Mouse (Mus musculus): Measurements from ENCODE around the gene Megf6. TPM values are rescaled to one million over a fixed set of nuclear protein-coding genes. Genes with fewer than 3 reads are reported as not detected.

Gene Megf6
- total RNA-seq, 1 experiment, result 5.6 TPM

GRCm38 (mm10) chr4:154142211-154143040, 28.1 kb upstream of the Megf6 start, which contains the start of gene Wrap73:
Gene Wrap73 (plus strand): TSS chr4:154142372.
- Histone ChIP-seq H3K4me1 (ENCODE audit: control insufficient read depth in 2 of 2, insufficient read depth in 2 of 2, low read length in 2 of 2, poor library complexity in 1 of 2) (peaks cover 0 to 2% of the 10 kb centered on the region in 2 experiments; a peak in 1 of 4 replicates), H3K9ac (ENCODE audit: insufficient read depth, low read depth, low read length, poor library complexity, severe bottlenecking) (peak within 1 kb of the TSS; percentile 75), H3K4me3 (ENCODE audit: insufficient read depth in 1 of 2, low read depth in 1 of 2, low read length in 2 of 2, poor library complexity in 1 of 2, severe bottlenecking in 1 of 2) (peak within 1 kb of the TSS; percentile 81 to 97), H3K27ac (ENCODE audit: insufficient read depth, low read depth, low read length, poor library complexity, severe bottlenecking) (no peak within 1 kb of the TSS), H3K9me3 (ENCODE audit: control insufficient read depth, insufficient read depth, low read depth, low read length) (no peaks in the 10 kb centered on the region), H3K36me3 (ENCODE audit: control insufficient read depth, insufficient read depth, low read length, poor library complexity, severe bottlenecking) (peaks cover 2% of the 10 kb centered on the region; the same call in 1 of the 2 replicates)
- peak; percentile 84 for DNase-seq (ENCODE audit: low read depth, low spot score)
- TF ChIP-seq ZC3H11A (IDR thresholded peaks at IDR 0.05; ENCODE audit: borderline replicate concordance, low read depth, low read length), result no peak
- TF ChIP-seq HCFC1 (IDR thresholded peaks at IDR 0.05; ENCODE audit: borderline replicate concordance, insufficient read depth, low read length), result peak; percentile 88
- peak; percentile 66 for TF ChIP-seq CHD2 (IDR thresholded peaks at IDR 0.05; ENCODE audit: low read depth, low read length)
- in situ Hi-C loops (cut with MboI; ENCODE audit: low sequenced_read_pairs in 2 of 2, unreplicated experiment in 2 of 2), result no loop called here

- H3K9me3 ChIP-seq (ENCODE audit: control insufficient read depth, insufficient read depth, low read depth, low read length), result no peaks in the 10 kb centered on the region
These were observed 25.8 kb upstream of the Megf6 start for GRCm38 (mm10) chr4:154144712-154145111.

GRCm38 (mm10) chr4:154146342-154146741, 24.2 kb upstream of the Megf6 start:
- Histone ChIP-seq H3K36me3 (ENCODE audit: control insufficient read depth, insufficient read depth, low read length, poor library complexity, severe bottlenecking) (peaks cover 6% of the 10 kb centered on the region; the same call in 1 of the 2 replicates), H3K9ac (ENCODE audit: insufficient read depth, low read depth, low read length, poor library complexity, severe bottlenecking) (no peak overlapping the region), H3K27ac (ENCODE audit: insufficient read depth, low read depth, low read length, poor library complexity, severe bottlenecking) (no peak overlapping the region), H3K4me1 (ENCODE audit: control insufficient read depth in 2 of 2, insufficient read depth in 2 of 2, low read length in 2 of 2, poor library complexity in 1 of 2) (peaks cover 0 to 9% of the 10 kb centered on the region in 2 experiments; a peak in 1 of 4 replicates), H3K9me3 (ENCODE audit: control insufficient read depth, insufficient read depth, low read depth, low read length) (no peaks in the 10 kb centered on the region), H3K4me3 (ENCODE audit: insufficient read depth in 1 of 2, low read depth in 1 of 2, low read length in 2 of 2, poor library complexity in 1 of 2, severe bottlenecking in 1 of 2) (no peak overlapping the region)
- DNase-seq (ENCODE audit: low read depth, low spot score), result no peak
- in situ Hi-C loops (cut with MboI; ENCODE audit: low sequenced_read_pairs in 2 of 2, unreplicated experiment in 2 of 2), result no loop called here
- TF ChIP-seq MAFK (IDR thresholded peaks at IDR 0.05; ENCODE audit: insufficient read depth, low read depth, low read length) (no peak), HCFC1 (IDR thresholded peaks at IDR 0.05; ENCODE audit: borderline replicate concordance, insufficient read depth, low read length) (no peak), CHD2 (IDR thresholded peaks at IDR 0.05; ENCODE audit: low read depth, low read length) (no peak), ZC3H11A (IDR thresholded peaks at IDR 0.05; ENCODE audit: borderline replicate concordance, low read depth, low read length) (no peak), ZNF384 (IDR thresholded peaks at IDR 0.05; ENCODE audit: low read depth, low read length) (no peak)

More at GRCm38 (mm10) chr4:154144712-154145111, 25.8 kb upstream of the Megf6 start:
- in situ Hi-C loops (cut with MboI; ENCODE audit: low sequenced_read_pairs in 2 of 2, unreplicated experiment in 2 of 2), result no loop called here
- peaks cover 0 to 9% of the 10 kb centered on the region in 2 experiments; a peak in 1 of 4 replicates for H3K4me1 ChIP-seq (ENCODE audit: control insufficient read depth in 2 of 2, insufficient read depth in 2 of 2, low read length in 2 of 2, poor library complexity in 1 of 2)
- no peak for DNase-seq (ENCODE audit: low read depth, low spot score)
- H3K9ac ChIP-seq (ENCODE audit: insufficient read depth, low read depth, low read length, poor library complexity, severe bottlenecking), result no peak overlapping the region
- no peak for TF ChIP-seq HCFC1 (IDR thresholded peaks at IDR 0.05; ENCODE audit: borderline replicate concordance, insufficient read depth, low read length)
- no peak for TF ChIP-seq ZC3H11A (IDR thresholded peaks at IDR 0.05; ENCODE audit: borderline replicate concordance, low read depth, low read length)
- TF ChIP-seq CHD2 (IDR thresholded peaks at IDR 0.05; ENCODE audit: low read depth, low read length), result no peak
- TF ChIP-seq ZNF384 (IDR thresholded peaks at IDR 0.05; ENCODE audit: low read depth, low read length), result no peak
- TF ChIP-seq MAFK (IDR thresholded peaks at IDR 0.05; ENCODE audit: insufficient read depth, low read depth, low read length), result no peak
- peaks cover 2% of the 10 kb centered on the region; the same call in 1 of the 2 replicates for H3K36me3 ChIP-seq (ENCODE audit: control insufficient read depth, insufficient read depth, low read length, poor library complexity, severe bottlenecking)
- no peak overlapping the region for H3K27ac ChIP-seq (ENCODE audit: insufficient read depth, low read depth, low read length, poor library complexity, severe bottlenecking)
- H3K4me3 ChIP-seq (ENCODE audit: insufficient read depth in 1 of 2, low read depth in 1 of 2, low read length in 2 of 2, poor library complexity in 1 of 2, severe bottlenecking in 1 of 2), result no peak overlapping the region

GRCm38 (mm10) chr4:154154104-154154503, 16.4 kb upstream of the Megf6 start:
- peaks cover 39% of the 10 kb centered on the region for H3K36me3 ChIP-seq (ENCODE audit: control insufficient read depth, insufficient read depth, low read length, poor library complexity, severe bottlenecking)

More at GRCm38 (mm10) chr4:154154104-154154503, 16.4 kb upstream of the Megf6 start:
- TF ChIP-seq HCFC1 (IDR thresholded peaks at IDR 0.05; ENCODE audit: borderline replicate concordance, insufficient read depth, low read length) (no peak), CHD2 (IDR thresholded peaks at IDR 0.05; ENCODE audit: low read depth, low read length) (no peak), MAFK (IDR thresholded peaks at IDR 0.05; ENCODE audit: insufficient read depth, low read depth, low read length) (no peak)
- peaks cover 0 to under 1% of the 10 kb centered on the region in 2 experiments; a peak in 1 of 4 replicates for H3K4me1 ChIP-seq (ENCODE audit: control insufficient read depth in 2 of 2, insufficient read depth in 2 of 2, low read length in 2 of 2, poor library complexity in 1 of 2)
- H3K9me3 ChIP-seq (ENCODE audit: control insufficient read depth, insufficient read depth, low read depth, low read length), result no peaks in the 10 kb centered on the region
- in situ Hi-C loops (cut with MboI; ENCODE audit: low sequenced_read_pairs in 2 of 2, unreplicated experiment in 2 of 2), result no loop called here
- H3K27ac ChIP-seq (ENCODE audit: insufficient read depth, low read depth, low read length, poor library complexity, severe bottlenecking), result no peak overlapping the region
- no peak overlapping the region for H3K4me3 ChIP-seq (ENCODE audit: insufficient read depth in 1 of 2, low read depth in 1 of 2, low read length in 2 of 2, poor library complexity in 1 of 2, severe bottlenecking in 1 of 2)
- no peak for DNase-seq (ENCODE audit: low read depth, low spot score)
- H3K9ac ChIP-seq (ENCODE audit: insufficient read depth, low read depth, low read length, poor library complexity, severe bottlenecking), result no peak overlapping the region
